Mouse (Mus musculus) kidney, embryonic 16.5 days (tissue): ENCODE measurements around the gene Apof. TPM values are rescaled to one million over a fixed set of nuclear protein-coding genes. Genes with fewer than 3 reads are reported as not detected.

Experiments
- ATAC-seq: fragments of 200-750 bp; cut with Nextera tagmentation; 2 replicates; pipeline ENCODE4 v1.8.0; 2017; ENCODE audit warnings: moderate TSS enrichment; ENCODE audit not compliant: low FRiP score, low TSS enrichment
- H3K27ac ChIP-seq: fragments of 300-500 bp; sonication (generic); 2 replicates; pipeline ENCODE4 v1.5.1; 2014; ENCODE audit warnings: low read length
- H3K27me3 ChIP-seq: fragments of 300-500 bp; sonication (generic); 2 replicates; pipeline ENCODE4 v1.6.1; 2014; ENCODE audit warnings: low read length, control low read depth, mixed read lengths; ENCODE audit not compliant: insufficient read depth
- H3K36me3 ChIP-seq: fragments of 300-500 bp; sonication (generic); 2 replicates; pipeline ENCODE4 v1.6.1; 2014; ENCODE audit warnings: low read length, control low read depth, mixed read lengths; ENCODE audit not compliant: insufficient read depth
- H3K4me1 ChIP-seq: fragments of 300-500 bp; sonication (generic); 2 replicates; pipeline ENCODE4 v1.6.1; 2014; ENCODE audit warnings: low read length, control low read depth, mixed read lengths; ENCODE audit not compliant: insufficient read depth
- H3K4me2 ChIP-seq: fragments of 300-500 bp; sonication (generic); replicated peaks from 2 replicates; pipeline ENCODE4 v1.6.1; 2014; ENCODE audit warnings: low read depth, low read length
- H3K4me3 ChIP-seq: fragments of 300-500 bp; sonication (generic); 2 replicates; pipeline ENCODE4 v1.5.1; 2014; ENCODE audit warnings: mild to moderate bottlenecking, low read length
- H3K9ac ChIP-seq: fragments of 300-500 bp; sonication (generic); replicated peaks from 2 replicates; pipeline ENCODE4 v1.6.1; 2014; ENCODE audit warnings: low read length
- H3K9me3 ChIP-seq: fragments of 300-500 bp; sonication (generic); 2 replicates; pipeline ENCODE4 v1.6.1; 2016; ENCODE audit warnings: low read length, control low read depth
- WGBS: fragments of 180-500 bp; shearing (Covaris S2); extraction: QIAGEN DNeasy Blood & Tissue Kit; methylation state at CpG from one replicate; pipeline ENCODE4 v1.1.7; 2014; 5-methylcytosine and 5-hydroxymethylcytosine counted together
- polyA plus RNA-seq: library from polyadenylated mRNA; unstranded; fragments of >200 nt; fragmentation: Nextera tagmentation; extraction: Ambion mirVana; gene quantifications from 2 replicates; pipeline ENCODE4 v1.2.1, GENCODE M21; 2015

The Apof gene
- polyA plus RNA-seq, 1 experiment from 2014 or later = 0.62 TPM

DNA sequence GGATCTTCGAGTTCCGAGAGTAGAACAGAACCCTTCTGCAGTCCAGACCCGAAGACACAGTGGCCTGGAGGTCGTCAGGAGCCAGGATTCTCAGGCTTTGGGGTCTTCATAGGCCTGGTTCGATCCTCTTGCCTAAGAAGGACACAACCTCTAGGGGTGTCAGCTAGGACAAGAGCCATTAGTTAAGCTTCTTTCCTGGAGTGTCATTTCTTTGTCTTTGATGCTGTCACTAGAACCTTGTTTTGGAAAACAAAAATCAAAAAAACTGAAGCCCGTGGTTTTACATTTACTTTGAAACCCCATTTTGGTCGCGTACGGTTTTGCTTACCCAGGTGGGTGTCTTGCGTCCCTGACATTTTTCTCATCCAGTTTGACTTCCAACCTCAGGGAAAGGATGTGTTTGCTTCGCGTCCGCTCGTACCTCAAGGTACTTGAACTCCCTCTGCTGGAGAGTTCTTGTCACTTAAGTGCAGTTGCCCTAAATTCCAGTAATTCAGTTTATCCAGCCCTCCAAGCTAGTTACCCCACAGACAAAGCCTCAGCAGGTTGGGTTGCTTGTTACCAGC, 36.0 kb upstream of the Apof start:
- H3K27me3 ChIP-seq = no peaks in the 10 kb centered on the region
- no peaks in the 10 kb centered on the region for H3K9me3 ChIP-seq
- H3K36me3 ChIP-seq = 0 out of 2 replicates have a peak, but pooled peaks cover 5% of the 10 kb centered on the region
- peak overlapping the region; percentile 88 for H3K9ac ChIP-seq
- H3K4me2 ChIP-seq = peak overlapping the region; percentile 85
- WGBS = under 1% methylated on average over 14 of the region's 14 CpGs
- peak overlapping the region; percentile 98 for H3K27ac ChIP-seq
- ATAC-seq = peak; percentile 31; the same call in 1 of the 2 replicates
- H3K4me1 ChIP-seq = peaks cover 14% of the 10 kb centered on the region
- H3K4me3 ChIP-seq = peak overlapping the region; percentile 89

DNA sequence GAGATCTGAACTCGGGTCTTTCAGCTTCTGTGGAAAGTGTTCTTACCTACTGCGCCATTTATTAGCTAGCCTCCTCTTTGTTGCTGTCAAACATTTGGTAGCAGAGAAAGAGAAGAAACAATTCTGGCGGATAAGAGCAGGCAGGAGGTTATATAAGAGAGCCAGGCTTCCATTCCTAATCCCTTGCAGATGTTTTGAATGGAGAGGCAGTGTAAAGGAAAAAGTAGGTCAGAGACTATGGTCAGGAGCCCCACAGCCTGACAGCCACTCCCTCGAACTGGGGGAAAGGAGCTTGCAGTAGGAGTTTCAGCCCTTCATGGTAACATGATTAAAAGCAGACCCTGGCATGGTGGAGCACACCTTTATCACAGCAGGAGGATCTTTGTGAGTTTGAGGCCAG, 32.1 kb upstream of the Apof start:
- H3K36me3 ChIP-seq = peaks cover 24% of the 10 kb centered on the region
- H3K9ac ChIP-seq = no peak overlapping the region
- H3K4me2 ChIP-seq = no peak overlapping the region
- no peak overlapping the region for H3K27ac ChIP-seq
- H3K4me1 ChIP-seq = peaks cover 5% of the 10 kb centered on the region
- H3K4me3 ChIP-seq = no peak overlapping the region
- ATAC-seq = no peak
- no peaks in the 10 kb centered on the region for H3K9me3 ChIP-seq
- WGBS = 80% methylated on average over 4 of the region's 4 CpGs
- no peaks in the 10 kb centered on the region for H3K27me3 ChIP-seq

DNA sequence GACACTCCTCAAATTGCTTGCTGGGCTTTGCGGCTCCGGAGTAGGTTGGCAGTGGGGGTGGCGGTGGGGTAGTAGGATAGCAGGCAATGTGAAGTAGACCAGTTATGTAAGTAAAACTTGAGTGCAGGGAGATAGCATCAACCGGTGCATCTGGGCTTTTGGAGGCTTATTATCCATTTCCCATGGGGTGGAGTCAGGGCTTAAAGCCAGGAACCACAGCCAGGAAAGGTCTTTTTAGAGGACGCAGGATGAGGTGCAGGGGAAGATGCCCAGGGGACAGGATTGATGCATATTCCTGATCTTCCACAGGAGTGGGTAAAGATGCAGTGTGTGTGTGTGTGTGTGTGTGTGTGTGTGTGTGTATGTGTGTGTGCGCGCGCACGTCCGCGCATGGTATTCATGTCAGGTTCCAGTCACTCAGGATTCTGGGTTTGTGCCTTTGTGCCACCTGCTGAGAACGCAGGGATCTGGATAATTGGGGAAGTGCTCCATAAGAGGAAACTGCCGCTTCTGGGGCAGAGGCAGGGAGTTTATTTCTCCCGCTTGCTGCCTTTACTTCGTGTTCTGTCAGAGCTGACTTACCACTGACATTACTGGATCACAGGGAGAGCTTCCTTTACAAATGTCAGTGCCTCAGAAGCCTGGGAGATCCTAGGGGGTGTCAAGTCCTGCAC, 30.5 kb upstream of the Apof start:
- WGBS = 82% methylated on average over 15 of the region's 15 CpGs
- no peak for ATAC-seq
- no peak overlapping the region for H3K27ac ChIP-seq
- peaks cover 37% of the 10 kb centered on the region for H3K36me3 ChIP-seq
- H3K4me1 ChIP-seq = peaks cover 2% of the 10 kb centered on the region
- H3K9ac ChIP-seq = no peak overlapping the region
- H3K4me3 ChIP-seq = no peak overlapping the region
- no peaks in the 10 kb centered on the region for H3K27me3 ChIP-seq
- no peaks in the 10 kb centered on the region for H3K9me3 ChIP-seq
- H3K4me2 ChIP-seq = no peak overlapping the region

GRCm38 (mm10) chr10:128239140-128239539, 29.3 kb upstream of the Apof start:
- 92% methylated on average over 4 of the region's 4 CpGs for WGBS
- Histone ChIP-seq H3K4me3 (no peak overlapping the region), H3K27ac (no peak overlapping the region), H3K4me2 (no peak overlapping the region), H3K9ac (no peak overlapping the region), H3K27me3 (no peaks in the 10 kb centered on the region), H3K36me3 (peaks cover 45% of the 10 kb centered on the region), H3K4me1 (no peaks in the 10 kb centered on the region), H3K9me3 (no peaks in the 10 kb centered on the region)
- ATAC-seq = no peak

DNA sequence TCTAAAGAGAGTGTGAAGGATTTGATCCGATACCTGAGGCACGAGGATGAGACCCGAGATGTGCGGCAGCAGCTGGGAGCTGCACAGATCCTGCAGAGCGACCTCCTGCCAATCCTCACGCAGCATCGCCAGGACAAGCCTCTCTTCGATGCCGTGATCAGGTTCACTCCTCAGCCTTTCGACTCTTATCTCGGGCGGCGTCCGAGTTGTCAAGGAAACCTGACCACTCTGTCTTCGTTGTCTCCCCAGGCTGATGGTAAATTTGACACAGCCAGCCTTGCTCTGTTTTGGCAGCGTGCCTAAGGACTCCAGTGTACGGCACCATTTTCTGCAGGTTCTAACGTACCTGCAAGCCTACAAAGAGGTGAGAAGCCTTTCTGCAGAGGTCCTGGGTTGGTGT, 28.3 kb upstream of the Apof start:
- no peak overlapping the region for H3K4me2 ChIP-seq
- H3K4me1 ChIP-seq = no peaks in the 10 kb centered on the region
- 92% methylated on average over 18 of the region's 18 CpGs for WGBS
- no peak for ATAC-seq
- H3K27ac ChIP-seq = no peak overlapping the region
- H3K9ac ChIP-seq = no peak overlapping the region
- H3K9me3 ChIP-seq = no peaks in the 10 kb centered on the region
- H3K4me3 ChIP-seq = no peak overlapping the region
- no peaks in the 10 kb centered on the region for H3K27me3 ChIP-seq
- peaks cover 49% of the 10 kb centered on the region for H3K36me3 ChIP-seq

DNA sequence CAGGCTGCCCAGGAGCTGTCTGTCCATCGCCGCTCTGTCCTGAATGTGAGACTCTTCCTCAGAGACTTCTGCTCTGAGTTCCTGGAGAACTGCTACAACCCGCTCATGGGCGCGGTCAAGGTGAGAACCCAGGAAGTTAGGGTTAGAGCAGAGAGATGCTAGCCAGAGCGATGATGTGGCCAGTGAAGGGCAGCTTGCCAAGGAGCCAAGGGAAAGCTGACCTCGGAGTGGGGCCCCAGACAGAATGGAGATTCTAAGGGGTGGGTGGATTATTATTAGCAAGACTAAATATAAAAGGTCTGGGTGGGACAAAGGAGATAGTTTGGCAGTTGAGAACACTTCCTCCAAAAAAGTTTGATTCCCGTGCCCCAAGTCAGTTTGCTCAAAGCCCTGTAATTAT, 25.2 kb upstream of the Apof start:
- Histone ChIP-seq H3K4me3 (no peak overlapping the region), H3K4me2 (no peak overlapping the region), H3K36me3 (peaks cover 68% of the 10 kb centered on the region), H3K4me1 (no peaks in the 10 kb centered on the region), H3K27me3 (no peaks in the 10 kb centered on the region), H3K27ac (no peak overlapping the region), H3K9me3 (no peaks in the 10 kb centered on the region), H3K9ac (no peak overlapping the region)
- 90% methylated on average over 8 of the region's 8 CpGs for WGBS
- ATAC-seq = no peak

DNA sequence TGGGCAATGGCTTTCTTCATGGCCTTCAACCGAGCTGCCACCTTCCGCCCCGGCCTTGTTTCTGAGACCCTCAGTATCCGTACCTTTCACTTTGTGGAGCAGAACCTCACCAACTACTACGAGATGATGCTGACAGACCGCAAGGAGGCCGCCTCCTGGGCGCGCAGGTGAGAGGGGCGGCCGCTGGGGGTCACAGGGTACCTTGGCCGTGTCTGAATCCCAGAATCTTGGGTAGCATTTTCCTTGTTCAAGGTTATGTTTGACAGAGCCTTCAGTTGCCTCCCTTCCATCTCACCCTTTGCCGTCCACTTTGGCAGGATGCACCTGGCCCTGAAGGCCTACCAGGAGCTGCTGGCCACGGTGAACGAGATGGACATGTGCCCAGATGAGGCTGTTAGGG, 24.4 kb upstream of the Apof start:
- H3K27ac ChIP-seq = no peak overlapping the region
- no peaks in the 10 kb centered on the region for H3K4me1 ChIP-seq
- H3K9ac ChIP-seq = no peak overlapping the region
- 95% methylated on average over 15 of the region's 15 CpGs for WGBS
- no peaks in the 10 kb centered on the region for H3K27me3 ChIP-seq
- no peak for ATAC-seq
- peaks cover 74% of the 10 kb centered on the region for H3K36me3 ChIP-seq
- no peak overlapping the region for H3K4me3 ChIP-seq
- H3K4me2 ChIP-seq = no peak overlapping the region
- no peaks in the 10 kb centered on the region for H3K9me3 ChIP-seq

DNA sequence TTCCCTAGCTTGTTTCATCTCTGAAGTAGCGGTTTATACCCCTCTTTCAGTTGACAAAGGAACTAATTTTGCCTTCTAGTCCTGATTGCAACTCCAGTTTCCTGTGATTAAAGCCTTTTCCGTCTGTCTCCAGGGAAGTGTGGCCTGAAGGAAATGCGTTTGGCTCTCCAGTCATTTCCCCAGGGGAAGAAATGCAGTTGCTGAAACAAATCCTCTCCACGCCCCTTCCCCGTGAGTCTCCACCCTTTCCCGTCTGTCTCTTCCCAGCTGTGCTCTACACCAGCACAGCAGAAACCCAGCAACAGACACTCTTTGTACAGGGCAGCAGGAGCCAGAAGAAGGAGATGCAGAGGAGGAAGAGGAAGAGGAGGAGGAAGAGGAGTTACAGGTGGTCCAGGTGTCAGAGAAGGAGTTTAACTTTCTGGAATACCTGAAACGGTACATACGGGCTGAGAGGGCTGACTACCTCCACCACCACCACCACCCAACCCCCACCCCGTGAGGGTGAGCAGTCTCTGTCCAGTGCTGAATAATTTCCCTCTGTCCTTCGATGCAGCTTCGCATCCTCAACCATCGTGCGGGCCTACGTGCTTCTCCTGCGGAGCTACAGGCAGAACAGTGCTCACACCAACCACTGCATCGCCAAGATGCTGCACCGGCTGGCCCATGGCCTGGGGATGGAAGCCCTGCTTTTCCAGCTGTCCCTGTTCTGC, 21.3 kb upstream of the Apof start:
- Histone ChIP-seq H3K9ac (no peak overlapping the region), H3K27ac (peak overlapping the region; percentile 74), H3K4me1 (no peaks in the 10 kb centered on the region), H3K27me3 (no peaks in the 10 kb centered on the region), H3K36me3 (peaks cover 79% of the 10 kb centered on the region), H3K9me3 (no peaks in the 10 kb centered on the region), H3K4me2 (peak overlapping the region; percentile 27), H3K4me3 (peak overlapping the region; percentile 21)
- ATAC-seq = 0 out of 2 replicates have a peak, but pooled peaks have one; percentile 19
- WGBS = 78% methylated on average over 17 of the region's 17 CpGs

DNA sequence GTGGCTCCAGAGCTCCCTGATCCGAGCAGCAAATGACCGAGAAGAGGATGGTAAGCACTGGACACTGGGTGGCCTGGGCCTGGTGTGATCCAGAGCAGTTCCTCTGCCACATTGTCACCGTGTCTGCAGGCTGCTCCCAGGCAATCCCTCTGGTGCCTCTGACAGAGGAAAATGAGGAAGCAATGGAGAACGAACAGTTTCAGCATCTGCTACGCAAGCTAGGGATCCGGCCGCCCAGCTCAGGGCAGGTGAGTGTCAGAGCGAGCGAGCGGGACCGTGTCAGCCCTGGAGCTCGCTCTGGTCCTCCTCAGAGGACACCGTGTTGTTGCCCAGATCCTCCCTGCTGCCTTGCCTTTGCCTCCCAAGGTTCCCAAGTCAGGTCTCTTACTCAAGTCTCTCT, 17.9 kb upstream of the Apof start:
- no peak overlapping the region for H3K27ac ChIP-seq
- H3K36me3 ChIP-seq = peaks cover 65% of the 10 kb centered on the region

More for the DNA sequence above, 17.9 kb upstream of the Apof start:
- ATAC-seq = no peak
- Histone ChIP-seq H3K4me2 (no peak overlapping the region), H3K9me3 (no peaks in the 10 kb centered on the region), H3K4me3 (no peak overlapping the region), H3K9ac (no peak overlapping the region), H3K4me1 (no peaks in the 10 kb centered on the region), H3K27me3 (no peaks in the 10 kb centered on the region)
- WGBS = 96% methylated on average over 13 of the region's 13 CpGs
